Mouse (Mus musculus) kidney, adult 2 months (tissue): ENCODE results near the gene Fsd2.

ENCODE experiments used
- CTCF ChIP-seq: fragments of 200-500 bp; conservative IDR thresholded peaks from 2 replicates; pipeline ENCODE4 v1.5.1; 2011; ENCODE audit warnings: low read depth, mild to moderate bottlenecking, control low read depth, low read length, moderate library complexity, mixed read lengths; ENCODE audit not compliant: insufficient read depth, insufficient read length
- POLR2A ChIP-seq: fragments of 200-500 bp; IDR thresholded peaks from one replicate; pipeline ENCODE4 v1.6.1; 2011; ENCODE audit warnings: low read depth, low read length, control low read depth

DNA sequence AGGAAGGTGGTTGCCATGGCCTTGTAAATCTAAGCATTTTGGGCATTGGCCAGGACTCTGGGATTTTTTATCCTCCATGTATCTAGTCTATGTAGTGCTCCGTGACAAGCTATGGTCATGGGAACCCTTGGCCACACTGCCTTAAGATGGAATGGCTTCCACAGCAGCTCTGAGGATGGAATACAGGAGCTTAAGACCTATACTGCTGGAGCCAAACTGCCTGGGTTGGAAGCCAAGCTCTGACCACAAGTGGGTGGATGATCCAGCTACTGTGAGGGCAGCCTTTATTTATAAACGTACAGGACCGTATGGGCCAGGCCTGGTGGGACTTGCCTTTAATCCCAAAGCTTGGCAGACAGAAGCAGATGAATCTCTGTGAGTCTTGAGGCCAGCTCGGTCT lies 30.3 kb downstream of the Fsd2 start:
- TF ChIP-seq CTCF: no peak
- no peak for TF ChIP-seq POLR2A
